Mouse (Mus musculus) embryonic facial prominence, embryonic 14.5 days (tissue): ENCODE data around the gene Macf1. TPM values are rescaled to one million over a fixed set of nuclear protein-coding genes. Genes with fewer than 3 reads are reported as not detected.
"Not testable (repeated sequence)": the region's sequence is repeated elsewhere in the genome, so short reads cannot be mapped to it uniquely, and the experiment has no call there.

Experiments used
- ATAC-seq: fragments of 200-750 bp; cut with Nextera tagmentation; 2 replicates; pipeline ENCODE4 v1.8.0; 2017; ENCODE audit warnings: low read depth, moderate number of reproducible peaks, moderate TSS enrichment
- DNase-seq: peaks from one replicate; pipeline ENCODE4 v3.0.0-alpha.2; 2015; ENCODE audit warnings: low spot score
- H3K27ac ChIP-seq: fragments of 300-500 bp; sonication (generic); replicated peaks from 2 replicates; pipeline ENCODE4 v1.5.1; 2014; ENCODE audit warnings: low read depth, mild to moderate bottlenecking, low read length, moderate library complexity
- H3K27me3 ChIP-seq: fragments of 300-500 bp; sonication (generic); replicated peaks from 2 replicates; pipeline ENCODE4 v1.6.1; 2014; ENCODE audit warnings: low read length; ENCODE audit not compliant: control insufficient read depth, insufficient read depth
- H3K36me3 ChIP-seq: fragments of 300-500 bp; sonication (generic); 2 replicates; pipeline ENCODE4 v1.6.1; 2014; ENCODE audit warnings: low read length, mixed read lengths; ENCODE audit not compliant: control insufficient read depth, insufficient read depth
- H3K4me1 ChIP-seq: fragments of 300-500 bp; sonication (generic); 2 replicates; pipeline ENCODE4 v1.6.1; 2014; ENCODE audit warnings: antibody characterized with exemption, low read length; ENCODE audit not compliant: control insufficient read depth, insufficient read depth
- H3K4me2 ChIP-seq: fragments of 300-500 bp; sonication (generic); 2 replicates; pipeline ENCODE4 v1.6.1; 2014; ENCODE audit warnings: low read depth, mild to moderate bottlenecking, low read length, moderate library complexity, mixed read lengths
- H3K4me3 ChIP-seq: fragments of 300-500 bp; sonication (generic); 2 replicates; pipeline ENCODE4 v1.5.1; 2014; ENCODE audit warnings: low read depth, mild to moderate bottlenecking, low read length
- H3K9ac ChIP-seq: fragments of 300-500 bp; sonication (generic); 2 replicates; pipeline ENCODE4 v1.6.1; 2014; ENCODE audit warnings: low read depth, mild to moderate bottlenecking, low read length, moderate library complexity, mixed read lengths
- H3K9me3 ChIP-seq: fragments of 300-500 bp; sonication (generic); 2 replicates; pipeline ENCODE4 v1.6.1; 2016; ENCODE audit warnings: low read length; ENCODE audit not compliant: control insufficient read depth
- WGBS: fragments of 180-500 bp; shearing (Covaris S2); extraction: QIAGEN DNeasy Blood & Tissue Kit; methylation state at CpG from one replicate; pipeline ENCODE4 v1.1.7; 2014; 5-methylcytosine and 5-hydroxymethylcytosine counted together
- polyA plus RNA-seq: library from polyadenylated mRNA; unstranded; fragments of >200 nt; fragmentation: Nextera tagmentation; extraction: Ambion mirVana; gene quantifications from 2 replicates; pipeline ENCODE4 v1.2.1, GENCODE M21; 2014

The Macf1 gene
- polyA plus RNA-seq, 1 experiment from 2014 or later, result 80.5 TPM

DNA sequence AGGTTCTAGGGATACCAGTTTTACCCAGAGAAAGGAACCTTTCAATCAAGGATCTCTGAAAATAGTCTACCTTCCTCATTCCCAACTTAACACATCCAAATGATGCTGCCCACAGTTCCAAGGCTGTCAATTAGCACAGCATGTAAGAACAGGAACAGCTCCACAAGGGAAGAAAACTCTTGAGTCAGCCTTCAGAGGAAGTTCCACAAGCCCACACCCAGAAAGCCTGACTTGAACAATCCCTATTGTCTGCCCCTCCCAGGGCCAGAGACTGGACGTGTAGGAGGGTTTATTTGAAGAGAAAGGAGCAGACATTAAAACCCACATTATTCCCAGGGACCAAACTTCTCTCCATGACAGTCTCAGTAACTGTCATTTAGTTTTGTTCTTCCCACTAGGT lies 48.7 kb downstream of the Macf1 start:
- no peak for ATAC-seq
- no peak overlapping the region for H3K4me2 ChIP-seq

GRCm38 (mm10) chr4:123634436-123634835 lies 49.7 kb downstream of the Macf1 start:
- peak overlapping the region; percentile 44; the same call in 1 of the 2 replicates for H3K27ac ChIP-seq

More for the DNA sequence above, 48.7 kb downstream of the Macf1 start:
- DNase-seq, result no peak
- Histone ChIP-seq H3K4me3 (no peak overlapping the region), H3K27me3 (no peaks in the 10 kb centered on the region), H3K9me3 (no peaks in the 10 kb centered on the region), H3K9ac (no peak overlapping the region), H3K4me1 (no peaks in the 10 kb centered on the region; the same call in 1 of the 2 replicates), H3K27ac (no peak overlapping the region), H3K36me3 (no peaks in the 10 kb centered on the region)
- WGBS, result 24% methylated on average over 1 of the region's 1 CpGs

DNA sequence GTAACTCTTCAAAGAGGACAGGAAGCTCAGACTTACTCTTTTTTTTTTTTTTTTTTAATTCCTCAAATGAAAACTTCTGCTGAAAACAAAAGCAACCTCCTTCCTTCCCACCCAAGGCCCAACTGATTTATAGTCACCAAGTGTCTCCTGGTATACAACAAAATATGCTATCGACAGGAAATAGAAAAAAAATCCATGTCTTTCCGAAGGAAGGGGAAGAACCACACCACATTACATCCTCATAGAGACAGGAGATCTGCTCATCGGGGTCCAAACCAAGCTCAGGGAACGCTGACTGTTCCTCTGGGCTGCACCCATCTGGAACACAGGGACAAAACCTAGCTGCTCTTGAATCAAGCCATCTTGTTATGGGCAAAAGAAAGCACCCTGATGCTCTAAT lies 50.3 kb downstream of the Macf1 start:
- Histone ChIP-seq H3K4me3 (no peak overlapping the region), H3K9ac (no peak overlapping the region), H3K36me3 (no peaks in the 10 kb centered on the region), H3K4me1 (no peaks in the 10 kb centered on the region; the same call in 1 of the 2 replicates), H3K27me3 (no peaks in the 10 kb centered on the region), H3K9me3 (no peaks in the 10 kb centered on the region), H3K4me2 (no peak overlapping the region), H3K27ac (peak overlapping the region; percentile 44; the same call in 1 of the 2 replicates)
- ATAC-seq (no peak), DNase-seq (no peak)
- 81% methylated on average over 4 of the region's 4 CpGs for WGBS

More at GRCm38 (mm10) chr4:123634436-123634835, 49.7 kb downstream of the Macf1 start:
- no peaks in the 10 kb centered on the region for H3K36me3 ChIP-seq
- no peaks in the 10 kb centered on the region for H3K9me3 ChIP-seq
- no peak overlapping the region for H3K4me2 ChIP-seq
- no peak overlapping the region for H3K4me3 ChIP-seq
- no peak overlapping the region for H3K9ac ChIP-seq
- H3K27me3 ChIP-seq, result no peaks in the 10 kb centered on the region
- ATAC-seq, result no peak
- 77% methylated on average over 3 of the region's 3 CpGs for WGBS
- no peaks in the 10 kb centered on the region; the same call in 1 of the 2 replicates for H3K4me1 ChIP-seq
- DNase-seq, result no peak

DNA sequence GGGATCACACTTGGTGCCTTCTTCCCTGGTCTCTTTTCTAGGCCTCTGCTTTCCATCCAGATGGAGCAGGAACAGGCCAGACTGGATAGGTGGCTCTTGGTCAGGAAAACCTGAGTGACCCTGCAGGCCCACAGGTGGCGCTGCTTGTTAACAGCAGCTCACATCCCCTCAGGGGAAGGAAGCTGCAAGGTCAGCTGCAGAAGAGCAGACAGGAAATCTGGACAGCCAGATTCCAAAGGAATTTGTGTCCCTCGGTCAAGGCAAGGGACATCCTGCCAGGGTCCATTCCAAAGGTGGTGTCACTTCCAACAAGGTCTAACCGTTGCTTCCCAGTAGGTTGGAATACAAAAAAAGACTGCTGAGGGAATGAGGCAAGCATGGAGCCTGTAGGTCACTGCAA lies 50.8 kb downstream of the Macf1 start:
- WGBS, result 26% methylated on average over 3 of the region's 3 CpGs
- H3K4me1 ChIP-seq, result no peaks in the 10 kb centered on the region; the same call in 1 of the 2 replicates
- no peaks in the 10 kb centered on the region for H3K27me3 ChIP-seq
- DNase-seq (peak; percentile 80), ATAC-seq (0 out of 2 replicates have a peak, but pooled peaks have one; percentile 50)
- H3K4me3 ChIP-seq, result no peak overlapping the region
- H3K36me3 ChIP-seq, result no peaks in the 10 kb centered on the region
- no peak overlapping the region for H3K9ac ChIP-seq
- H3K9me3 ChIP-seq, result no peaks in the 10 kb centered on the region
- H3K4me2 ChIP-seq, result no peak overlapping the region
- H3K27ac ChIP-seq, result no peak overlapping the region

DNA sequence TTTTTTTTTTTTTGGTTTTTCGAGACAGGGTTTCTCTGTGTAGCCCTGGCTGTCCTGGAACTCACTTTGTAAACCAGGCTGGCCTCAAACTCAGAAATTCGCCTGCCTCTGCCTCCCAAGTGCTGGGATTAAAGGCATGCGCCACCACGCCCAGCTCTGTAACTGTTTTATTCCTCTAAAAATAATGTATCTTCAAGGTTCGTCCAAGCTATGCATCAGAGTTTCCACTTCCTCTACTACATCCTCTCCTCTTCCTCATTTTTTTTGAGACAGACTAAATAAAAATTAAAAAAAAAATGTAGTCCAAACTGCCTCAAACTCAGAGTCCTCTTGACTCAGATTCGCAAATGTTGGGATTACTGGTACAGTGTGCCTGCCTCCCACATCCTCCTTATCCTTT lies 52.0 kb downstream of the Macf1 start:
- not testable (repeated sequence) for ATAC-seq, H3K4me2 ChIP-seq, H3K27me3 ChIP-seq, H3K4me3 ChIP-seq, H3K36me3 ChIP-seq, H3K4me1 ChIP-seq, H3K9me3 ChIP-seq, H3K27ac ChIP-seq, DNase-seq, H3K9ac ChIP-seq
- 90% methylated on average over 5 of the region's 6 CpGs for WGBS

DNA sequence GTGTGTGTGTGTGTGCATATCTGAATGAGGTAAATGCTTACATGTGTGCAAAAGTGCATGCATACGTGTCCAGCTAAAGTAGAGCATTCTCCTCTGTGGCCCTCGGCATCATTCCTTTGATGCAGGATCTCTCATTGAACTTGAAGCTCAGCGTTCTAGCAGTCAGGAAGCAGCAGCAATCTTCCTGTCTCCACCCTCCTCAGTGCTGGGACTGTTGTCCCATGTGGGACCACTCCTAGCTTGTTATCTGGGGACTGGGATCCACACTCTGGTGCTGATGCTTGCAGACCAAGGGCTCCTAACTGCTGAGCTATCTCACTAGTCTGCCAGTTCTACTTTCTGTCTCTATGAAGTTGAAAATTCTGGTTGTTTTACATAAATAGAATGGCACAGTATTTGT lies 52.5 kb downstream of the Macf1 start:
- ATAC-seq, result no peak
- Histone ChIP-seq H3K9ac (no peak overlapping the region), H3K4me1 (no peaks in the 10 kb centered on the region; the same call in 1 of the 2 replicates), H3K4me3 (no peak overlapping the region), H3K9me3 (no peaks in the 10 kb centered on the region), H3K4me2 (no peak overlapping the region), H3K27me3 (no peaks in the 10 kb centered on the region), H3K36me3 (no peaks in the 10 kb centered on the region), H3K27ac (no peak overlapping the region)
- no peak for DNase-seq
- WGBS, result 77% methylated on average over 3 of the region's 3 CpGs

- ATAC-seq, result no peak
- Histone ChIP-seq H3K4me3 (no peak overlapping the region), H3K4me1 (peaks cover 11% of the 10 kb centered on the region), H3K9ac (no peak overlapping the region), H3K36me3 (no peaks in the 10 kb centered on the region), H3K9me3 (no peaks in the 10 kb centered on the region), H3K27ac (no peak overlapping the region), H3K4me2 (no peak overlapping the region), H3K27me3 (no peaks in the 10 kb centered on the region)
- WGBS, result 72% methylated on average over 5 of the region's 5 CpGs
- peak; percentile 53 for DNase-seq
Observed at GRCm38 (mm10) chr4:123627683-123628082, 56.5 kb downstream of the Macf1 start.

DNA sequence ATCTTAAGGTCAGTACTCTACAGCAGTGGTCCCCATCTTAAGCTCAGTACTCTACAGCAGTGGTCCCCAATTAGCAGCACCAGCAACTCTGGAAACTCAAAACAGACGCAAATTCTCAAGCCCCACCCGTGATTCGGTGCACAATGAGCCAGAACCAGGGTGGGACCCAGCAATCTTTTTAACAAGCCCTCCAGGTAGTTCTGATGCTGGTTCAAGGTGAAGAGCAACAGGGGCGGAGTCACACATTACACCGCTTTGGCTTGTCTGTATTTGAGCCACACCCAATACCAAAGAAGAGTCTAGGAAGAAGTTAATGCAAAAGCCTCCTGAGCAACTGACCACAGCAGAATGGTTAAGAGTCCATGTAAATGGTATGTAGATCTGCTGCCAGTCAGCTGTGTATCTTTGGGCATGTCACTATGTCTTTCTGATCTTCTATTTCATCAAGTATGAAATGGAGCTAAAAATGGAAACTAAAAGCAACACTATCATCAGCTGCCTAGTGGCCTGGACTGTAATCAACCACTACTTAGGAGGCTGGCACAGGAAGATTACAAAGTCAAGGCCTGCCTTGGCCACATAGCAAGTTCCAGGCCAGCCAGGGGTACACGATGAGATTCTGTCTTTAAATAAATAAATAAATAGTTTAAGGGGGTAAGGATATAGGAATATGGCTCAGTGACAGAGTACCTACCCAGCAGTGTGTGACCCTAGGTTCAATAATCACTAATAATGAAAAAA lies 58.7 kb downstream of the Macf1 start:
- peak overlapping the region; percentile 50; the same call in 1 of the 2 replicates for H3K27ac ChIP-seq
- no peaks in the 10 kb centered on the region for H3K9me3 ChIP-seq
- 60% methylated on average over 6 of the region's 6 CpGs for WGBS
- H3K4me2 ChIP-seq, result no peak overlapping the region
- no peaks in the 10 kb centered on the region for H3K36me3 ChIP-seq
- H3K27me3 ChIP-seq, result no peaks in the 10 kb centered on the region
- ATAC-seq, result no peak
- no peak overlapping the region for H3K9ac ChIP-seq
- DNase-seq, result no peak
- H3K4me3 ChIP-seq, result no peak overlapping the region
- H3K4me1 ChIP-seq, result peaks cover 11% of the 10 kb centered on the region

GRCm38 (mm10) chr4:123624438-123624837 lies 59.7 kb downstream of the Macf1 start:
- Histone ChIP-seq H3K36me3 (no peaks in the 10 kb centered on the region), H3K9ac (no peak overlapping the region), H3K4me1 (peaks cover 11% of the 10 kb centered on the region)

More at GRCm38 (mm10) chr4:123624438-123624837, 59.7 kb downstream of the Macf1 start:
- Histone ChIP-seq H3K4me3 (no peak overlapping the region), H3K27ac (peak overlapping the region; percentile 50), H3K27me3 (no peaks in the 10 kb centered on the region), H3K9me3 (no peaks in the 10 kb centered on the region), H3K4me2 (no peak overlapping the region)
- ATAC-seq (peak; percentile 34; the same call in 1 of the 2 replicates), DNase-seq (peak; percentile 84)
- 22% methylated on average over 5 of the region's 5 CpGs for WGBS
